Mouse (Mus musculus): ENCODE data around the gene Zfp513. TPM values are rescaled to one million over a fixed set of nuclear protein-coding genes. Genes with fewer than 3 reads are reported as not detected.

The Zfp513 gene
- polyA plus RNA-seq, 1 experiment from 2014 or later: 6.6 TPM

DNA sequence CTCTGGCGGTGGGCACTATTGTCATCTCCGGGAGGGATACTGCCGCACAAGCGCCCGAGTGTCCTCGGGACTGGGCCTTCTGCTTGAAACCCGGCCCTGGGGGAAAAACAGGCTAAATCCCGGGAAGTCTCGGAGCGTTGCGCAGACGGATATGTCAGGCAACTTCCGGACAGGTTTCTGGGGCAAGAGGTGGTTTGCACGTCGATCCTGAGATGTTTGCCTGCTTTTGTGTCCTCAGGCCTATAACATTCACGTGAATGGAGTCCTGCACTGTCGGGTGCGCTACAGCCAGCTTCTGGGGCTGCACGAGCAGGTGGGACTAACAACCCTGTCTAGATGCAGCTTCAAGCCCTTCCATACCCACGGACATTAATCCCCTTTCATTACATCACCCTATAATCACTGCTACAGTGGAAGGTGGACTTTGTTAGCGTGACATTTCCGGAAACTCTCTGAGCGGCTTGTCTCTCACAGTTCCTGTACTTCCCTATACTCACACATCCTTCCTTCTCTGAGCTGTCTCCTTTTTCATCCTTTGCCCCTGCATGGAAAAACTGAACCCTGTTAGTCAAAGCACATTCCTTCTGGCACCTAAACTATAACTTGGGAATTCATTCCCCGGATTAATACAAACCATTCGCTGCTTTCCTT lies 8.3 kb downstream of the Zfp513 start:
- Histone ChIP-seq H3K9ac (replicated peaks; ENCODE audit: low read depth) (peak overlapping the region; percentile 81), H3K36me3 (ENCODE audit: insufficient read depth, low read length) (peaks cover 40% of the 10 kb centered on the region), H3K4me1 (ENCODE audit: insufficient read depth, low read depth, low read length) (no peaks in the 10 kb centered on the region; the same call in 1 of the 2 replicates), H3K4me3 (ENCODE audit: low read depth, low read length) (peak overlapping the region; percentile 77), H3K4me2 (replicated peaks; ENCODE audit: low read depth, low read length) (peak overlapping the region; percentile 69), H3K9me3 (ENCODE audit: low read length) (no peaks in the 10 kb centered on the region), H3K27me3 (replicated peaks; ENCODE audit: insufficient read depth, low read length) (no peaks in the 10 kb centered on the region), H3K27ac (ENCODE audit: low read length) (peak overlapping the region; percentile 90)
- DNase-seq (ENCODE audit: low spot score): no peak
- TF ChIP-seq EP300 (IDR thresholded peaks at IDR 0.05): no peak
- TF ChIP-seq CTCF (IDR thresholded peaks at IDR 0.05): no peak
- ATAC-seq: no peak
- 8% methylated on average over 25 of the region's 25 CpGs for WGBS

GRCm38 (mm10) chr5:31192939-31193630 lies 9.0 kb downstream of the Zfp513 start, which contains the start of the genes Snx17 and Eif2b4:
Gene Snx17 (plus strand): TSS chr5:31193227.
Gene Eif2b4 (minus strand): TSS chr5:31193430.
- H3K9ac ChIP-seq (replicated peaks; ENCODE audit: low read depth): peak within 1 kb of the TSS; percentile 81
- H3K4me1 ChIP-seq (ENCODE audit: insufficient read depth, low read depth, low read length): no peaks in the 10 kb centered on the region; the same call in 1 of the 2 replicates
- TF ChIP-seq CTCF (IDR thresholded peaks at IDR 0.05) (peak; percentile 79), EP300 (IDR thresholded peaks at IDR 0.05) (no peak)
- H3K9me3 ChIP-seq (ENCODE audit: low read length): no peaks in the 10 kb centered on the region
- under 1% methylated on average over 48 of the region's 48 CpGs for WGBS
- no peaks in the 10 kb centered on the region for H3K27me3 ChIP-seq (replicated peaks; ENCODE audit: insufficient read depth, low read length)
- ATAC-seq: peak; percentile 98
- peak within 1 kb of the TSS; percentile 90 for H3K27ac ChIP-seq (ENCODE audit: low read length)
- H3K4me2 ChIP-seq (replicated peaks; ENCODE audit: low read depth, low read length): peak within 1 kb of the TSS; percentile 69
- peaks cover 38% of the 10 kb centered on the region for H3K36me3 ChIP-seq (ENCODE audit: insufficient read depth, low read length)
- peak; percentile 98 for DNase-seq (ENCODE audit: low spot score)
- H3K4me3 ChIP-seq (ENCODE audit: low read depth, low read length): peak within 1 kb of the TSS; percentile 77

- peak overlapping the region; percentile 35 for H3K9ac ChIP-seq (replicated peaks; ENCODE audit: low read depth)
- ATAC-seq: peak; percentile 80
- no peaks in the 10 kb centered on the region for H3K27me3 ChIP-seq (replicated peaks; ENCODE audit: insufficient read depth, low read length)
- H3K36me3 ChIP-seq (ENCODE audit: insufficient read depth, low read length): peaks cover 35% of the 10 kb centered on the region; the same call in 1 of the 2 replicates
- no peak for TF ChIP-seq EP300 (IDR thresholded peaks at IDR 0.05)
- TF ChIP-seq CTCF (IDR thresholded peaks at IDR 0.05): no peak
- peak overlapping the region; percentile 77 for H3K4me3 ChIP-seq (ENCODE audit: low read depth, low read length)
- DNase-seq (ENCODE audit: low spot score): peak; percentile 84
- H3K27ac ChIP-seq (ENCODE audit: low read length): peak overlapping the region; percentile 79
- H3K4me2 ChIP-seq (replicated peaks; ENCODE audit: low read depth, low read length): peak overlapping the region; percentile 69
- H3K4me1 ChIP-seq (ENCODE audit: insufficient read depth, low read depth, low read length): no peaks in the 10 kb centered on the region; the same call in 1 of the 2 replicates
- H3K9me3 ChIP-seq (ENCODE audit: low read length): no peaks in the 10 kb centered on the region
- 10% methylated on average over 41 of the region's 42 CpGs for WGBS
Measured at GRCm38 (mm10) chr5:31192045-31192938, 9.8 kb downstream of the Zfp513 start.

DNA sequence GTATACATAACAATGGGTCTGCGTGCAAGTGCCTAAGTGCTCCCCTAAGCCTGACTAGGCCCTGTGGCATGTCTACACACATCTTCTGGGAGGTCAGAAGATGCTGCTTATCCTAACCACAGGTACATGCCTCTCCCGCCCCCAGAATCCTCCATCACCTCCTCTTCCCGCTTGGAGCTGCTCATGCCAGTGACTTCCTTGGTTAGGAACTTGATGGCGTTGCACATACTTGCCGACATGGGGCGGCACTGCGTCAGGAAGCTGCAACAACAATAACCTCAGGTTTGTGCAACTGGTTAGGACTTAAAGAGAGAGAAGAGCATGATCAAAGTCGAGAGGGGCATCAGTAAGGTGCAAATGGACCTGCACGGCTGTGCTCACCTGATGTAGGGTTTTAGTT lies 11.9 kb downstream of the Zfp513 start:
- Histone ChIP-seq H3K4me1 (ENCODE audit: insufficient read depth, low read depth, low read length) (no peaks in the 10 kb centered on the region; the same call in 1 of the 2 replicates), H3K9ac (replicated peaks; ENCODE audit: low read depth) (no peak overlapping the region), H3K27ac (ENCODE audit: low read length) (no peak overlapping the region), H3K27me3 (replicated peaks; ENCODE audit: insufficient read depth, low read length) (no peaks in the 10 kb centered on the region), H3K4me3 (ENCODE audit: low read depth, low read length) (no peak overlapping the region), H3K4me2 (replicated peaks; ENCODE audit: low read depth, low read length) (no peak overlapping the region), H3K9me3 (ENCODE audit: low read length) (no peaks in the 10 kb centered on the region), H3K36me3 (ENCODE audit: insufficient read depth, low read length) (peaks cover 19% of the 10 kb centered on the region; the same call in 1 of the 2 replicates)
- DNase-seq (ENCODE audit: low spot score) (no peak), ATAC-seq (no peak)
- no peak for TF ChIP-seq CTCF (IDR thresholded peaks at IDR 0.05)
- no peak for TF ChIP-seq EP300 (IDR thresholded peaks at IDR 0.05)
- 89% methylated on average over 9 of the region's 9 CpGs for WGBS

- H3K9me3 ChIP-seq (ENCODE audit: low read length): no peaks in the 10 kb centered on the region
- DNase-seq (ENCODE audit: low spot score): peak; percentile 36
- WGBS: 64% methylated on average over 4 of the region's 4 CpGs
- H3K9ac ChIP-seq (replicated peaks; ENCODE audit: low read depth): no peak overlapping the region
- H3K27me3 ChIP-seq (replicated peaks; ENCODE audit: insufficient read depth, low read length): no peaks in the 10 kb centered on the region
- TF ChIP-seq EP300 (IDR thresholded peaks at IDR 0.05): no peak
- peak; percentile 65 for TF ChIP-seq CTCF (IDR thresholded peaks at IDR 0.05)
- H3K27ac ChIP-seq (ENCODE audit: low read length): no peak overlapping the region
- no peak for ATAC-seq
- H3K4me1 ChIP-seq (ENCODE audit: insufficient read depth, low read depth, low read length): no peaks in the 10 kb centered on the region
- no peak overlapping the region for H3K4me3 ChIP-seq (ENCODE audit: low read depth, low read length)
- peaks cover 19% of the 10 kb centered on the region; the same call in 1 of the 2 replicates for H3K36me3 ChIP-seq (ENCODE audit: insufficient read depth, low read length)
- no peak overlapping the region for H3K4me2 ChIP-seq (replicated peaks; ENCODE audit: low read depth, low read length)
Measured at GRCm38 (mm10) chr5:31188223-31188840, 13.8 kb downstream of the Zfp513 start.
